Mouse (Mus musculus): ENCODE results near the gene Zic2.

- no peak for TF ChIP-seq EP300 (IDR thresholded peaks at IDR 0.05; ENCODE audit: low read depth)
- no peak for TF ChIP-seq CTCF (IDR thresholded peaks at IDR 0.05; ENCODE audit: low read depth)
These were observed 7.1 kb downstream of the Zic2 start for GRCm38 (mm10) chr14:122482081-122483023.

All from liver, embryonic 14.5 days (tissue).